Mouse (Mus musculus) small intestine, adult 2 months (tissue): ENCODE data around the gene Zfp36l2.

Experiments used
- CTCF ChIP-seq: fragments of 200-500 bp; IDR thresholded peaks from 2 replicates; pipeline ENCODE4 v1.5.1; 2012; ENCODE audit warnings: low read depth, mild to moderate bottlenecking, control low read depth, inconsistent platforms, low read length, moderate library complexity, mixed read lengths; ENCODE audit not compliant: insufficient replicate concordance, insufficient read length; ENCODE audit errors: extremely low read depth
- POLR2A ChIP-seq: fragments of 200-500 bp; IDR thresholded peaks from 2 replicates; pipeline ENCODE4 v1.6.1; 2012; ENCODE audit warnings: low read depth, mild to moderate bottlenecking, control low read depth, inconsistent platforms, low read length, moderate library complexity

GRCm38 (mm10) chr17:84152976-84153786, 34.6 kb downstream of the Zfp36l2 start:
- TF ChIP-seq POLR2A (no peak), CTCF (no peak)
